Mouse (Mus musculus): ENCODE data around the gene Ifi209. TPM values are rescaled to one million over a fixed set of nuclear protein-coding genes. Genes with fewer than 3 reads are reported as not detected.

Gene Ifi209
- polyA plus RNA-seq, 1 experiment = 0.30 TPM

DNA sequence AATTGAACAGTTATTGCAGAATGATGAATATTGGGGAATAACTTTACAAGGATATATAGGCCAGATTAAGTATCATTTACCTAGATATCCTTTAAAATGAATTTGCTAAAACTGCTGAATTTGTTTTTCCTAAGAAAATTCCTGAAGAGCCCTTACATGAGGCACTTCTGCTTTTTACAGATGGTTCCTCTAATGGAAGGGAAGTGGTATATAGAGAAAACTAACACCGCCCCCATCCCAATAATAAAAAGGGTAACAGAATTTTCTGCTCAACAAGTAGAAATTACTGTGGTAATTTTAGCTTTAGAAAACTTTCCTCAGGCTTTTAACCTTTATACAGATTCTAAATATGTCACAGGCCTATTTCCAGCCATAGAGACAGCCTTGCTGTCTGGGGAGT is 63.6 kb downstream of the Ifi209 start:
- Histone ChIP-seq H3K4me3 (replicated peaks) (no peak overlapping the region), H3K9me3 (no peaks in the 10 kb centered on the region), H3K27me3 (replicated peaks) (no peaks in the 10 kb centered on the region), H3K36me3 (replicated peaks; ENCODE audit: low read length) (no peaks in the 10 kb centered on the region), H3K4me1 (no peaks in the 10 kb centered on the region)
- no peak for TF ChIP-seq FLI1 (IDR thresholded peaks at IDR 0.05; ENCODE audit: low read length)
- TF ChIP-seq GATA1 (IDR thresholded peaks at IDR 0.05; ENCODE audit: borderline replicate concordance, low read length) = no peak

Other genes starting within 250 kb of the Ifi209 start
- not detected in 2 replicates for gene Ifi206, start 139.9 kb upstream of the Ifi209 start, polyA plus RNA-seq (2012; ENCODE audit: insufficient read depth, low replicate concordance)
- gene Ifi214, start 95.0 kb upstream of the Ifi209 start, polyA plus RNA-seq (2012; ENCODE audit: insufficient read depth, low replicate concordance) = 0.34 TPM in 1 of 2 replicates, not detected in the other
- gene Ifi213, start 31.6 kb upstream of the Ifi209 start, polyA plus RNA-seq (2012; ENCODE audit: insufficient read depth, low replicate concordance) = not detected in 2 replicates
- gene Ifi208, start 42.8 kb downstream of the Ifi209 start, polyA plus RNA-seq (2012; ENCODE audit: insufficient read depth, low replicate concordance) = not detected in 2 replicates
- gene Ifi207, start 110.8 kb downstream of the Ifi209 start, polyA plus RNA-seq (2012; ENCODE audit: insufficient read depth, low replicate concordance) = 2.0 TPM in 1 of 2 replicates, not detected in the other
- 0.43 TPM in 1 of 2 replicates, not detected in the other for gene Ifi204, start 136.0 kb downstream of the Ifi209 start, polyA plus RNA-seq (2012; ENCODE audit: insufficient read depth, low replicate concordance)